Comparison of ENCODE assay signal across 8 mouse cellular contexts in the genomic region with DNA sequence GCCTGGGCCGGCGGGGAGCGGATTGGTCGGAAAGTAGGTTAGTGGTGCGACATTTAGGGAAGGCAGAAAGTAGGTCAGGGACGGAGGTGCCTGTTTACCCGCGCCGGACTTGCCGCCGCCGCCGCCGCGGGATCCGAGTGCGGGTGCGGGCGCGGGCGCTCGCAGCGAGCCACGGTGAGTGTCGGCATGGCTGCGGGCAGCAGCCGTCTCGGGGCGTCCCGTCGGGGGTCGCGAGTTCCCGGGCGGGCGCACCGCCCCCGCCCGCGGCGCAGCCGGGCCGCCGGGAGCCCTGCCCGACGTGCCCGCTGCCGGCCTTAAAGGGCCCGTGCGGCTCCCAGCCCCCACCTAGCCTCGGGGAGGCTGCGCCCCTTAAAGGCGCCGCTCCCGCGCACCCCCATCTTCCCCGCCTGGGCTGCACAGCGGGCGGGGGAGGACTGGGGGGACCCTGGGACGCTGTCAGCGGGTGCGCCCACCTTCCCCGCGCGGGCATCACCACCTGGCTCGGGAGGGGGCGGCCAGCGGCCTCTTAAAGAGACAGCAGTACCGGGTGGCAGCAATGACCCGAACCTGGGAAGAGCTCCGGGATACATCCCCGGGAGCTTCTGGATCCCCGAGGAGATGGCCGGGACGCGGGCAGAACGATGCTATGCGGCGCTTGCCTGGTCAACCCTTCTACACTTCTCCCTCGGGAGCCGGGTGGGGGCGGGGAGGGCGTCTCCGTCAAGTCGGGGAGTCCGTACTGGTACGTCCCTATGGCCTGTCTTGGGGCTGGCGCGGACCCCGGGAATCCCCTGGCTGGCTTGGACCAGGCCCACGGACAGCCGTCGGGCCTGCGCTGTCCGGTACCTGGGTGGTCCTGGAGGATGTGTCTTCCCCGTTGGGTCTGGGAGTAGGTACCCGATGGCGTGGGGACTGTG. TPM values are rescaled to one million over a fixed set of nuclear protein-coding genes. Genes with fewer than 3 reads are reported as not detected.
DNase-seq lines count a peak whose midpoint lies in the region; ATAC-seq lines count a peak whose summit lies in the region.

No protein-coding gene starts in this region.

- WGBS in intestine, embryonic 14.5 days: under 1% methylated on average over 54 of the region's 98 CpGs
- 1% methylated on average over 92 of the region's 98 CpGs for WGBS in macrophage (ENCODE audit: missing documents)

- peaks cover 54% of the 10 kb centered on the region for H3K27me3 ChIP-seq in intestine, embryonic 14.5 days (replicated peaks; ENCODE audit: control insufficient read depth, insufficient read depth, low read length)

- intact Hi-C loops in left cerebral cortex, postnatal 14 days (cut with DNase I): loop anchor here (2.0 to 5.0 kb wide), 3 partner anchors 40 to 60 kb away; no protein-coding TSS in a partner anchor

- H3K4me2 ChIP-seq in intestine, embryonic 14.5 days (ENCODE audit: low read length): peak overlapping the region; percentile 87

- no peaks in the 10 kb centered on the region for H3K9me3 ChIP-seq in intestine, embryonic 14.5 days (ENCODE audit: control insufficient read depth, low read length)

- peaks cover 8% of the 10 kb centered on the region for H3K4me1 ChIP-seq in intestine, embryonic 14.5 days (replicated peaks; ENCODE audit: control insufficient read depth, insufficient read depth, low read length)

- H3K36me3 ChIP-seq in intestine, embryonic 14.5 days (ENCODE audit: control insufficient read depth, insufficient read depth, low read length): no peaks in the 10 kb centered on the region
- H3K36me3 ChIP-seq in macrophage (ENCODE audit: inconsistent target): no peaks in the 10 kb centered on the region

- peak overlapping the region; percentile 33; the same call in 1 of the 2 replicates for H3K27ac ChIP-seq in intestine, embryonic 14.5 days (ENCODE audit: low read depth)
- no peak overlapping the region for H3K27ac ChIP-seq in macrophage

- peak; percentile 25 for DNase-seq in embryo, embryonic 10.5 days (ENCODE audit: low spot score)
- DNase-seq in embryo, embryonic 10 days (ENCODE audit: low spot score): no peak
- peak; percentile 71 for DNase-seq in cerebellum, adult 11-12 months
- peak; percentile 59 for DNase-seq in frontal cortex, postnatal 14 days (ENCODE audit: low spot score in 2 of 2)
- DNase-seq in intestine, embryonic 14.5 days (ENCODE audit: low spot score): peak; percentile 82
- DNase-seq in left cerebral cortex, postnatal 14 days (ENCODE audit: low spot score in 2 of 2): peak; percentile 66 to 69
- peak; percentile 68 for DNase-seq in right cerebral cortex, postnatal 4 days

- H3K4me3 ChIP-seq in intestine, embryonic 14.5 days (ENCODE audit: low read depth, low read length): peak overlapping the region; percentile 66
- peak overlapping the region; percentile 48 for H3K4me3 ChIP-seq in macrophage (ENCODE audit: inconsistent target)

- H3K9ac ChIP-seq in intestine, embryonic 14.5 days (ENCODE audit: low read length): peak overlapping the region; percentile 57

- peaks cover 44% of the 10 kb centered on the region; the same call in 1 of the 2 replicates for H3K79me2 ChIP-seq in macrophage (ENCODE audit: inconsistent target)

- peak; percentile 59 for ATAC-seq in intestine, embryonic 14.5 days (replicated peaks; ENCODE audit: low FRiP score, low TSS enrichment, low read depth)

RNA-seq across cellular contexts. Expression of a gene that starts 0.5 kb away (rescaled TPM):
- 7.9 TPM in 2 replicates for polyA plus RNA-seq in intestine, embryonic 14.5 days (2014; fragmentation: Nextera tagmentation; extraction: Ambion mirVana)
- total RNA-seq in left cerebral cortex, postnatal 14 days (2021): 10 to 100 TPM; 29.9 to 33.2 TPM
- total RNA-seq in macrophage (2018; cell fraction: chromatin; rRNA removed): 10 to 100 TPM in 17 of 26 experiments, 1 to 10 TPM in 9; 3.3 to 34.9 (median 19.9) TPM
- 1 to 10 TPM; 1.3 to 7.4 (median 5.6) TPM for total RNA-seq in macrophage (2018; cell fraction: cytosol; rRNA removed)
- total RNA-seq in macrophage (2018; cell fraction: nucleus; rRNA removed): 10 to 100 TPM in 15 of 26 experiments, 1 to 10 TPM in 11; 2.9 to 19.9 (median 11.8) TPM
- 6.6 to 7.6 TPM (median 7.4 TPM) in 3 replicates for polyA plus RNA-seq in macrophage (2018)
